Mouse (Mus musculus) adrenal gland (tissue): ENCODE measurements around the gene Btbd11.

Experiments
- intact Hi-C: fragments of 180-260 bp; cut with DNase I; formaldehyde crosslinking; loops from one replicate; pipeline ENCODE4 v1.15.1; 2025

Gene Btbd11

DNA sequence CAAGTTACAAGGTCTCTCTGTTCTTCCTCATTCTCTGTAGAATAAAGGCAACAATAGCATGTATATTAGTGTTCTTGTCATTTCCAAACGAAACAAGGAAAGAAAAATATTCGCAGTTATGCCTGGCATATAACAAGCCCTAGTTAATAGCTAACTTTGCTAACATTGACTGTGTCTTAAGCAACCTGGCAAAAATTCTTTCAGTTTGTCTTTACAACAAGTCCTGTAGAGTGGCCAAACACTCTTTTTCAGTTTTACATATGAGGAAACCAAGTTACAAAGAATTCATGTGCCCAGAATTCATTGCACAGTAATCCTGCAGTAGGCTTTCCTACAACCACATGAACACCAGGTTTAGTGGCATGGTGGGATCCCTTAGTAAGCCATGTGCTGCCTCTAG lies 203.4 kb downstream of the Btbd11 start:
- intact Hi-C loops, result no loop called here

DNA sequence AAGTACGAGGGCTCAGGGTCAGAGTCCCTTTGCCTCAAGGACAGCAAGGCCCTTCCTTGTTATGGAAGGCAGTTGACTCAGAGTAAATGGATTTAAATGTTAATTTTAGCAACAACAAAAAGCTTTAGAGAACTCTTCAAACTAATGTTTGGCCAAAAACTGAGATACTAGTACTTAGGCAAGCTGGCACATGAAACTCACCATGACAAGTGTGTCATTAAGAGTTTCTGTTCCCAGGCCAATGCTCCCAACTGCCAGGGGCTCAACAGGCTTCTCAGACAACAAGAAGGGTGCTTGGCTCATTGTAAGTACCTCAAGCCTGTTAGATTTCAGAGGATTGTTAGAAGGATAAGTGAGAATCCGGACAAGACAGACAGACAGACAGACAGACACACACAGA lies 204.7 kb downstream of the Btbd11 start:
- intact Hi-C loops, result no loop called here

DNA sequence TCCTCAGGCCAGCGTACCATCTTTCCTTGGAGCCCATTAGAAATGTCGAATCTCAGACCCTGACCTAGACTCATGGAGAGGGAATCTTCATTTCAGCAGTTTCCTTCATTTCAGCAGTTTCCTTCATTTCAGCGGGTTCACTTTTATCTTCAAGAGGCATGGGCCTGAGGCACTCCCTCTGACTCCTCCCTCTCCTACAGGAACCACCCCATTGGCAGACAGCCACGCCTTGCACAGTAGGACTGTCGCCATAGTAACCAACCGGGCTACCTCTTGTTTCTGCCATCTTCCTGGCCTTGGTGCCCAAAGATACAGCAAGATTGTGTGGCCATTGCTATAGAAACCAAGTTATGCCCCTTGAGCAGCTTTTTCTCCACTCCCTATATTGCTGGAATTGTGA lies 205.4 kb downstream of the Btbd11 start:
- intact Hi-C loops, result no loop called here

DNA sequence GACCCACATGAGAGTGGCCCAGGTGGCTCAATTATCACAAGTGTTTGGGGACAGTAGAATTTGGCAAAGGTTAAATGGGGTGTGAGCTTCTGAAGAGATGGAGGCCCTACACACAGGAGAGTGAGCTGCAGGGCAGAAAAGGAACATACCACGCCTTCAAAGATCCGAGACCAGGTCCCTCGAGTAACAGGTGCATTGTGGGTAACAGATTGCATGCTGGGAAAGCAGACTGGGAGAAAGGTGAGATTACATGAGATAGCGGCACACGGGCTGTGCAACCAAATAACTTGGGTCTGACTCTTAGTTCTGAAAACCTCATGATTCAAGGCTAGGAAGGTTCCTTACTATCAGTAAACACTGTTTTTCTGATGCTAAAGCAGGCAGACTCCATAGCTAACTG lies 209.7 kb downstream of the Btbd11 start:
- intact Hi-C loops, result no loop called here

DNA sequence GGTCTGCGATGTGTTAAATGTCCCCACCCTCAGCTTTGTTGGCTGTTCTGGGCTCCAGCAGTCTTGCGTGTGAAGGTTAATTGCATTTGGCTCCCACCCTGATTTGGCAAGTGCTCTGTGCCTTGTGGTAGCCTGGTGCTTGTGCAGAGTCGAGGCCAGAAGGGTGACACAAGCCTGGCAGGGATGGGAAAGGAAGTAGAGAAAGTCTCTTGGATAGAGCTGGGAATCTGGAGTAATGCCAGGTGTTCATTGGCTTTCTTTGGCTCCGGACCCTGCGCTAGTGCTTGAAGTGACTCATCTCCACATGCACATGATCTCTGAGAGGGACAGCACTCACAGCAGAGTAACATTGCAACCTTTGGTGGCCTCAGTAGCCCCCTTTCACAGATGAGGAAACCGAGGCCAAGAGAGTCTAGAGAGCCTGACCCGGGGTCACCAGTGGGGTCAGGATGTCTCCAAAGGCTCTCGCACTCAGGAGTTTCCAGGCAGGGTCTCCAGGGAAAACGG lies 211.5 kb downstream of the Btbd11 start:
- intact Hi-C loops, result no loop called here

DNA sequence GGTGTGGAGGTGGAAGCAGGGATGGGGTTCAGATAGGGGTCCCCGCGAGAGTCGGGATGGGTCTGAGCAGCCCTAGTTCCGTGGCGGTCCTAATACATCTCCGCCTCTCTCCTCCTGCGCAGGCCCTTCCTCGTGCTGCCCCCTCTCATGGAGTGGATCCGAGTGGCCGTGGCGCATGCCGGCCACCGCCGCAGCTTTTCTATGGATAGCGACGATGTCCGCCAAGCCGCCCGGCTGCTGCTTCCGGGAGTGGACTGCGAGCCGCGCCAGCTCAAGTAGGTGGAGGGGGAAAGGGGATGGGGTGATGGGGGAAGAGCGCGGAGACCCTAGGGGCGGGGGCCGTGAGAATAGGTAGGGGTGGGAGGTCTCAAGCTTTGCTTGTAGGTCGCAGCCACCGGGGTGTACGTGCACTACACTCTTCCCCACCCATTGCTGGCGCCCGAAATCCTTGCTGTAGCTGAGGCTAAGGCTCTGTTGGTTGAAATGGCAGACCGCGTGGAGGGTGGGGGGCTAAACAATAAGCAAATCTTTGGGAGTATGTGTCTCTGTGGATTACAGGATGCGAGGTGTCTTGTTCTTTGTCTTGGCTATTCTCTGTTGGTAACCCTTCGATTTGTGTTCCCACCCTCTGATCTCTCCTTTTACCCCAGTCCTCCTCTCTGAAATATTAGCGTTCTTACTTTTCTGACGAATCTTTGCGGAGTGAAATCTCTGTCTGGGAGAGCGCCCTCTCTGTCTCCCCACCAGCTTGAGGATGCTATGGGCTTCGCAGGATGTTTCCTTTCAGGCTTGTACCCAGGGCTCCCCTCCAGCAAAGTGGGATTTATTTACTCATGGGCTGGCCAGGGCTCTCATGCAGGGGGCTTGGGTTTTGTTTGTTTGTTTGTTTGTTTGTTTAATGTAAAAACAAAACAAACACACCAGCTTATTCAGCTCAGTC lies 212.3 kb downstream of the Btbd11 start:
- intact Hi-C loops, result no loop called here

DNA sequence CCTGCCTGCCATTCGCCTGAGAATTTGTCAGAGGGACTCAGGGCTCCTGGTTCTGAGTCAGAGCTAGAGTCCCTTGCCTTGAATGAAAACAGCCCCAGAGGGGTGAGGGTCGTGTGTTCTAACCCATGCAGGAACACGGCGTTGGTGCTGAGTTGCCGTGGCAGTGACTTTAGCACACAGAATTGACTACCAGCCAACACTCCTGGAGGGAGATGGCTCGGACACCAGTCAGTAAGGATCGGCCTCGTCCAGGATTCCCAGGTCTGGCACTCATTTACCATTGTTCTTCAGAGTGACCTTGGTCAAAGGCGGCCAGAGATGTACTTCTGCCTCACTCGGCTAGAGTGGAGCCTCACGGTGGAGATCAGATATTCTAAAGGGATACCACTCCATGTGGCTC lies 215.9 kb downstream of the Btbd11 start:
- intact Hi-C loops, result no loop called here

DNA sequence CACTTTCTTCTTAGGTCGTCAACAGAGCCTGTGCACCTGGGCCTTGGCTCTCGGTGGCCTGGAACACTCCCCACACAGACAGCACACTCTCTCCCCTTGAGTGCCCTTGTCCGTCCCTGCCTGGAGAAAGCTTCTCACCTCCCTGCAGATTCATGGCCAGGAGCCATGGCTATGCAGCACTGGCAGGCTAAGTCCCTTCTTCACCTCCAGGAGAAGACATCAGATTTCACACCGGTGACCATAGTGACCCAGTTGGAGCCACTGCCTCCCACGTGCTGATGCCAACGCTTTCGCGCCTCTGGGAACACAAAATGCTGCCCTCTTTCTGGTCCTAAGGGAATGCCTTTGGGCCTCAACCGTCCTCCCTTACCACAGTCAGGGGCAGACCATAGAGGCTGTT lies 217.9 kb downstream of the Btbd11 start:
- intact Hi-C loops, result no loop called here

DNA sequence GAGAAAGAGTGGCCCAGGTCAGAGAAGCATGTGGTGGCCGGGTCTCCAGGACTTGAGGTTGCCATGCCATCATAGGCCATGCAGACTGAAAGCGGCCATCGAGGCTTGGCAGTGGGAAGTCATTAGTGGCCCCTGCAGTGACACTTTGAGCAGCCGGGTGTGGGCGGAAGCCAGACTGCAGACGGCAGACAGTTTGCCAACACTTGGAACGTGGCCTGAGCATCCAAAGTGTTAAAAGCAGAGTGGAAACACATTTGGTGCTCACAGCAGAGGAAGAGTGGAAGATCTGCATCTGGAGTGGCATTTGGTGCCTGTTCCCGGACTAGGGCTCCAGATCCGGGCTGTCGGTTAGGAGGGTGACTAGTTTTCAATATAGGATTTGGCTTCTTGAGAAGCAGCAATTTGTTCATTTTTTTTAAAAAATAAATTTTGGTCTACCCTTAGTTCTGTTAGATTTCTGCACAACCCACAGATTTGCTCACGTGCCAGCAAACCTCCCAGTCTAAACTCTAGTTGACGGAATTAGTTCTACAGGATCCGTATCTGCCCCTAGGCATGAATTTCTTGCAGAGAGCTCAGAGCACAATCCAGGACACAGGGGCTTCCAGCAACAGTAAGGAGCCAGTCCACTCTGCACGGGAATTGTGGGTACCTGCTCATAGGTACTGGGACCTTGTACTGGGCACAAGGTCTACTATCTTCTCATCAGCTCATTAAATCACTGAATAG lies 222.1 kb downstream of the Btbd11 start:
- intact Hi-C loops, result no loop called here

DNA sequence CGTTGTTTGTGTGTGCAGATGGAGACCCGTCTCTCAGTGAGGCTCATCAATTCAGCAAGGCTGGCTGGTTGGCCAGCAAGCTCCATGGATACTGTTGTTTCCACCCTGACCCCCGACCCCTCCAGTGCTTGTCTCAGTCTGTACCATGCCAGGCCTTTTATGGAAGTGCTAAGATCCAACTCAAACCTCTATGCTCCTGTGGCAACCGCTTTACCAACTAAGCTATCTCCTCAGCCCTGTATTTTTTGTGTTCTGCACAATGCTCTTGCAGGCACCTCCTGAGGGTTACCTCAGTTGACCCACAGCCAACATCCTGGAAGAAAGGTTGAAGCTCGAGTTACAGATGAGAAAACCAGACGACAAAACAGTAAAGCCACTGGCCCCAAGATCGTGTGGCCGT lies 230.5 kb downstream of the Btbd11 start:
- intact Hi-C loops, result no loop called here

DNA sequence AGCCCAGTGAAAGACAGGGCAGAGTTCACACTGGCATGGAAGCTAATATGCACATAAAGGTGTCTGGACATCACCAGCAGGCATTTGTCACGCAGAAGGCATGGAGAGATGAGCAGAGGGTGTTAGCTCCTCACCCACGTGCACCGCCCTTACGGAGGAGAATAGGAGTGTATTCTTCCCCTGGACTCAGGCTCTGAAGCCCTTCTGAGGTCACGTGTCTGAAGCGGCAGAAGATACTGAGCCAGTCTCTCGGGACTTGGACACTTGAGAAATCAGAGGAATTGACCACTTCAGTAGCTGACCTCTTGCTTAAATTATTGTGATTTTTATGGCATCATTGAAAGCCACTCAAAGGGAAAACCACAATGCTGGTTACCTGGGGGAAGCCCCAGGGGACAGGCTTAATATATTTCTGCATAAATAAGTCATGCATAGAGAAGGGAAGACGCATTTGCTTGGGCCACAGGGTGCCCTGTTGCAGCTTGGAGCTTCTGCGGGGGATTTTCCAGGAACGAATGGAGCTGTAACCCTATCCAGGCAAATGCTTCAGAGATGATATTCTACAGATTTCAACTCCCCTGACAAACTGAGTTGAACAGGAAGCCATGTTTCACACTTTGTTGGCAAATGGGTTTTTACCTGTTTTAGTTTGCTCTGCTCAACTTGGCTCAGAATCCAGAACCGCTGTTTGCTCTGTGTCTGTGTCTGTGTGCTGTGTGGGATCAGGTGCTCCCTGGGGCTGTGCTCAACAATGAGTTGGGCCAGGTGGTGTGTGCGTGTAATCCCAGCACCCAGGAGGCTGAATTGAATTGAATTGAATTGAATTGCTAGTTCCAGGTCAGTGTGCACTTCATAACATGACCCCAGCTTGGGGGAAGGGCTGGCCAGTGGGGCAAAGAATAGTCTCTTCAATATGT lies 231.1 kb downstream of the Btbd11 start:
- intact Hi-C loops, result no loop called here

DNA sequence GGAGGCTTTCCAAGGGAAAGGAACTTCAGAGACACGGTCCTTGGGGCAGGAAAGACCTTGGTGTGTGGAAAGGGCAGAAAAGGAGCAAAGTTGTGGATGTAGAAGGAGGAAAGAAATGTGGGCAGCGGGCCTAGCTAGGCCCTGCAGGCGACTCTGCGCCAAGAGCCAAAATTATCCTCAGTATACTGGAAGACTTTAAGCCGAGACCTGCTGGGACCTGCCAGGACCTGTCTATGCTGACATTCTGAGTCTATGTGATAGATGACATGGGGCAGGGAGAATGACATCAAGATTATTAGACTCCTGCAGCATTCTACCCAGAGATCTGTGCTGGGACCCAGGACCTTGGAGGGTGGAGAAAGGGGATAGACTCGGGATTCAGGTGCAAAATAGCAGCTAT lies 234.5 kb downstream of the Btbd11 start:
- intact Hi-C loops, result loop anchor here (5.0 kb wide), 1 partner anchor 164 kb away; no protein-coding TSS in a partner anchor

DNA sequence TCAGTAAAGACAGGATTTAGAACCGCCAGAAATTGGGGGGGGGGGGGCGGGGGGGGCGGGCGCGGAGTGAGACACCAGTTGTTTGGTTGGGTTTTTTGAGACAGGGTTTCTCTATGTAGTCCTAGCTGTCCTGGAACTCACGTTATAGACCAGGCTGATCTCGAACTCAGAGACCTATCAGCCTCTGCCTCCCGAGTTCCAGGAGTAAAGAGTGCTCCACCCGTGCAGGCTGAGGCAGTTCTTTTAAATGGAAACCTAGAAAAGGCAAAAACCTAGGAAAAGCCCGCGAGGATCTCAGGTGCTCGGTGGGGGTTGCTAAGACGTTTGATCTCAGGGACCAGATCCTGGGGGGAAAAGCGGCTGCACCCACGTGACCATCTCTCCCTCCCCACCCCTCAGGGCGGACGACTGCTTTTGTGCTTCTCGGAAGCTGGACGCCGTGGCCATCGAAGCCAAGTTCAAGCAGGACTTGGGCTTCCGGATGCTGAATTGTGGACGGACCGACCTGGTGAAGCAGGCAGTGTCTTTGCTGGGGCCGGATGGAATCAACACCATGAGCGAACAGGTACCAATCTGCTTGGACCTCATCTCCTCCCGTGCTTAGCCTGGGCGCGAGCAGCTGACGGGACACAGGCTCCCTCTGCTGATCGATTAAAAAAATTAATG lies 238.0 kb downstream of the Btbd11 start:
- intact Hi-C loops, result loop anchor here (5.0 kb wide), 1 partner anchor 167 kb away; no protein-coding TSS in a partner anchor

DNA sequence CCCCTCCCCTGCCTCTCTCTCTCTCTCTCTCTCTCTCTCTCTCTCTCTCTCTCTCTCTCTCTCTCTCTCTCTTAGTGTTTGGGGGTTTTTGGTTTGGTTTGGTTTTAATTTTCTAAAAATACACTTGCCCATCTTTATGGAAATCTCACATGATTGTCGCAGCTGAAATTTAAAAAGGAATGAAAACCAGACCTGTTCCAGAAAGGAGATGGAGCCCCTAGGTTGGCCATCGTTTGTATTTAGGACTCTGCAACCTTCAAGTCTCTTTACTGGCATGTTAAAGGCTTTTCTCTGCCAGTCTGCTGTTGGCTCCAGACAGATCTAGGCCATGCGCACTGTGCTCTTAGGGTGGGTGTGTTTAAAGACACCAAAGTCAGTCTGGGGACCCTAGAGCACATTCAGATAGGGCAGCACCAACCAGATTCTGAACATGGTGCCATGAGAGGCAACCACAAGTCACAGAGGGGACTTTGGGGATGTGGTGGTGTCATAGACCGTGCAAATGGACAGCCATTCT lies 238.6 kb downstream of the Btbd11 start:
- intact Hi-C loops, result no loop called here

DNA sequence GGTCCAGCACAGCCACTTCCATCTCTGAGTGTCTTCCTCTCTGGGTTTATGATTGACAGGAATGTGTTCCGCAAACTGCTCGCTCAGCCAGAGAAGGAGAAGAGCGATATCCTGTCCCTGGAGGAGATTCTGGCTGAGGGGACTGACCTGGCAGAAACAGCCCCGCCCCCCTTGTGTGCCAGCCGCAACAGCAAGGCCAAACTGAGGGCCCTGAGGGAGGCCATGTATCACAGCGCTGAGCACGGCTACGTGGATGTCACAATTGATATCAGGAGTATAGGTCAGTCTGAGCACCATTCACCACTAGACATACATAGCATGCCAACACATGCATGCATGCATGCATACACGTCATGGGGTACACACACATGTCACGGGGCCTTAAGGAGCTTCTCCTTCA lies 245.4 kb downstream of the Btbd11 start:
- intact Hi-C loops, result no loop called here

DNA sequence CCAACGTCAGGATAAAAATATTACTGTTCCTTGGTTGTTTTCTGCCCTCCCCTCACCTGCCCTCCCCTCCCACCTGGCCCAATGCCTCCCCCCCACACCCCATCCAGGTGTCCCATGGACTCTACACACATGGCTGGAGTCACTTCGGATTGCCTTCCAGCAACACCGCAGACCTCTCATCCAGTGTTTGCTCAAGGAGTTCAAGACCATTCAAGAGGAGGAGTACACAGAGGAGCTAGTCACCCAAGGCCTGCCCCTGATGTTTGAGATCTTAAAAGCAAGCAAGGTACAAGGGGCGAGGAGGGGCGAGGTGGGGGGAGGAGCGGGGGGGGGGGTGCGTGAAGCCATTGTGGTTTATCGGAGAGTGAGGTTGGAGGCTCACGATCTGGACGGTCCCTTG lies 247.0 kb downstream of the Btbd11 start:
- intact Hi-C loops, result no loop called here

DNA sequence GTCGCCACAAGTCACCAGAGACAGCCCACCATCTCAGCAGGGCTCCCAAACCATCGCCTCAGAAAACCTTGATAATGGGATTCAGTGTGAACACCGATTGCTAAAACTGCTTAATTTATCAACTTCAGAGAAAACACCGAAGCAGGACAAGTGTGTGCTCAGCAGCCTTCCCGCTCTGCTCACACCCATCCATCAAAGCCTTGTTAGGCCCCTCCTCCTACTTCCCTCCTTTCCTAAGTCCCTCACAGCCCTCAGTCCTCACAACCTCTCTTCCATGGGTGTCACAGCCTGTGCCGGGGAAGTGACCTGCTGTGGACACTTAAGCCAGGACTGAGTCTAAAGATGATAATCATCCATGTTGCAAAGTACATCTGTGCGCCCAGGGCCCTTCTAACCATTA lies 251.0 kb downstream of the Btbd11 start:
- intact Hi-C loops, result no loop called here

DNA sequence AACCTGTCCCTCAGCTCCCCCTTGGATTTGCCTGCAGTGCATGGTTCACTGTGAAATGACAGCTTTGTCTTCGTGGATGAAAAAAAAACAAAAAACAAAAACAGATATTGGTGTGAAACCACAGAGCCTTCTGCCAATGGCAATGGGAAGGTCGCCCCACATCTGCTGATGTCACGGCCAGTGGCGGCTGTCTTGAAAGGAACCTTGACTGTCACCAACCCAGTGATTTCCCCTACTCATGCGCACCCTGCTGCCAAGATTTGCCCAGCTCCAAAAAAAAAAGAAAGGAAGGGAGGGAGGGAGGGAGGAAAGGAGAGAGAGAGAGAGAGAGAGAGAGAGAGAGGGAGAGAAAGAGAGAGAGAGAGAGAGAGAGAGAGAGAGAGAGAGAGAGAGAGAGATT lies 251.5 kb downstream of the Btbd11 start:
- intact Hi-C loops, result no loop called here

DNA sequence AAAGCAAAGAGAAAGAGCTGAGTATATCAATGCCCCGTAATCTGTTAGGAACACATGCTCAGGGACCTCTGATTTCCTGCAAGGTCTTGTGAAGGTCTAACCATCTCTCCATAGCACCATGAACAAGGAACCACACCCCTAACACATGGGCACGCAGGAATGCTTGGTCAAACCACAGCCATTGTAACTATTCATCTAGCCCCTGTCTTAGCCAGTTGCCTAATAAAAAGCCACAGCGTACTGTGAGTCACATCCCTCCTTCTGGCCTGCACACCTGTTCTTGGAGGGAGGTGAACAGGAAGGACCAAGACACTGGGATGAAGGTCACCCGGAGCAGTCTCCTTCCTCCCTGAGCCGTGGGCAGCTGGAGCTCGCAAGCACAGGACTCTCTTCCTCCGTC lies 253.0 kb downstream of the Btbd11 start:
- intact Hi-C loops, result no loop called here

DNA sequence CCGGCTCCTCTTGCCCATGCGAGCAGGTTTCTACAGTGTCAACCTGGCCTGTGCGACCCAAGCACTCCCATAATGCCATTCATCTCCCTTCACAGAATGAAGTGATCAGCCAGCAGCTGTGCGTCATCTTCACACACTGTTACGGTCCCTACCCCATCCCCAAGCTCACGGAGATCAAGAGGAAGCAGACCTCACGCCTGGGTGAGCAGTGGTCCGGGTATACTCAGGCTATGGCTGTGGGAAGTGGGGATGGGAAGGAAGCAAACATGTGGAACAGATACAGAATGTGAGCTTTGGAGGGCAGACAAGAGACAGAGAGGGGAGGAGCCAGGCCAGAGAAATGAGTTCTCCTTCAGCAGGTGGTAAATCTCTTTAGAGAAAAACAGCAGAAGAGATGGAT lies 253.8 kb downstream of the Btbd11 start:
- intact Hi-C loops, result no loop called here

DNA sequence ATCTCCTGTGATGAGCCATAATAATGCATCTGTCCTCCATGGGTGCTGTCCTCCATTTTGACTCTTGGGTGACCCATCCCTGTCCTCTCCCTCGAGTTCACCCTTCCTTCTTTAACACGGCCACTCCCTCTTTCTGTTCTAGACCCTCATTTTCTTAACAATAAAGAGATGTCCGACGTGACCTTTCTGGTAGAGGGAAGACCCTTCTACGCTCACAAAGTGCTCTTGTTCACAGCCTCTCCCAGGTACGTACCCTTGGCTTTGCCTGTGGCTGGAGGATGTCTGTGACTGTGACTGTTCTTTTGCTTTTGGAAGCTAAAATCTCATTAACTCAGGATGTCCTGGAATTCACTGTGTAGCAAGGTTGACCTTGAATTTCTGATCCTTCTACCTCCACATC lies 258.7 kb downstream of the Btbd11 start:
- intact Hi-C loops, result no loop called here
